Mouse (Mus musculus): Measurements from ENCODE around the gene Notch3.

GRCm38 (mm10) chr17:32113523-32114421 lies 52.9 kb downstream of the Notch3 start:
- no peak for TF ChIP-seq POLR2A (IDR thresholded peaks at IDR 0.05; ENCODE audit: borderline replicate concordance, low read depth, low read length)
- no peak for TF ChIP-seq CTCF (IDR thresholded peaks at IDR 0.05; ENCODE audit: low read depth, low read length)

All from bone marrow macrophage, adult 2 months (primary cell).